Mouse (Mus musculus) layer of hippocampus, postnatal 25 days (tissue): ENCODE measurements around the gene Zfp770. TPM values are rescaled to one million over a fixed set of nuclear protein-coding genes. Genes with fewer than 3 reads are reported as not detected.
"Not testable (repeated sequence)": the region's sequence is repeated elsewhere in the genome, so short reads cannot be mapped to it uniquely, and the experiment has no call there.

Experiments used
- DNase-seq, 2 experiments: peaks; one replicate each; pipeline ENCODE4 v3.0.0; 2022; ENCODE audit warnings: mixed read lengths in 2 of 2, low spot score in 1 of 2; ENCODE audit errors: extremely low spot score in 1 of 2
- total RNA-seq, 2 experiments: library from RNA; stranded (reverse); gene quantifications; 2 replicates each; pipeline ENCODE4 v1.2.3; 2021

Gene Zfp770
- total RNA-seq = 10 to 100 TPM; 22.2 to 23.6 TPM

GRCm38 (mm10) chr2:114200932-114201559 lies at the start of gene Zfp770:
Gene Zfp770, minus strand, starts transcription at chr2:114201469.
- DNase-seq = peak; percentile 76 to 80

- peak in 1 of 2 experiments; percentile 14 for DNase-seq
Observed at GRCm38 (mm10) chr2:114249440-114249839, 48.2 kb upstream of the Zfp770 start.

- DNase-seq = no peak
Observed at GRCm38 (mm10) chr2:114237639-114238038, 36.4 kb upstream of the Zfp770 start.

DNA sequence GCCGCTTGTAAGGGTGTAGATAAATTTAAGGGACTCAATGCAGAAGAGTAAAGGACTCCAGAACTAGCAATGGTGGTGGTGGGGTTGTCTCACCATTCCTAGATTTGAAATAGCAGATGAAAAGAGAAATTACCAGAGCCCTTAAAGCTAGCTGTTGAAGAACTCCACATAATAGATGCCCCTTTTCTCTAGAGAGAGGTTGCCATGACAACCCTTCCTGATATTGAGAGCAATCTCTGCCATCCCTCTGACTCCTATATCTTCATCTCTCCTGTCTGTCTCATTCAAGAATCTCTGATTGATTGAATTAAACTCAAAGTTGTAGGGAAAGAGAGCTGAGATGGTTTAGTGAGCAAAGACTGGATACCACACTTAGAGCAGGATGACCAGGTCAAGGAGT lies 35.3 kb upstream of the Zfp770 start:
- DNase-seq = no peak

- DNase-seq = no peak
Observed at GRCm38 (mm10) chr2:114235584-114235983, 34.3 kb upstream of the Zfp770 start.

GRCm38 (mm10) chr2:114231248-114231647 lies 30.0 kb upstream of the Zfp770 start:
- no peak for DNase-seq

DNA sequence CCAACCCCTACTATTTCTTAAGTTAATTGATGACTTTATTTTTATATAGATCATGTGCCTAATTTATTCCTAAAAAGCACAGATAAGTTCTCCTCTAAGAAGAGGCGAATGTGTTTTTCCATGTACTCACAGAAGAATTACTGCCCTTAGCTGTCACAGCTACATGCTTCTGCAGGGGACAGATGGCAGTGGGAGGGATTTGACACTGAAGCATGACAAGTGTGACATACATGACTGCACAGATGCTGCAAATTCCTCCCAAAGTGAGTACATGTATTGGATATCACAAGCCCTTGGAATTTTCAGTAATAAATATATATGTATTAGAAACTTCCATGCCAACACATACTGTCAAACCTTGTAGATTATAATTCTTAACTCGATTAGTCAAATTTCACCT lies 27.4 kb upstream of the Zfp770 start:
- DNase-seq = no peak

DNA sequence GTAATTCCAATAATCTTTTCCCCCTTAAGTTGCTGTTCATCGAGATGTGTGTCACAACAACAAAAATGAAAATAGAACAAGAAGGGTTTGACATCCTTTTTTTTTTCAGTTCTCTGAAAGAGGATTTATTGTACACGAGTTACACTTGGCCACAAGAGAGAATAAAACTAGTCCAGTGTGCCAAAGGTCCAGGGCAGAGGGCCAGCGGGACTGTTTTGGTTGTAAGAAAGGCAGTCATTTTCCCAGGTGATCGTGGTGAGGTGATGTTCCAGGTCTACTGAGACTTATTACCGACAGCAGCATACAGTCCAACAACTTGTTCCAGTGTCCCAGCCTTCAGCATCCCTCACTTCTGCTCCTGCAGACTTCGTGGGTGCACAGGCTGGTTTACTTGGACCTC lies 3.8 kb upstream of the Zfp770 start:
- DNase-seq = no peak

DNA sequence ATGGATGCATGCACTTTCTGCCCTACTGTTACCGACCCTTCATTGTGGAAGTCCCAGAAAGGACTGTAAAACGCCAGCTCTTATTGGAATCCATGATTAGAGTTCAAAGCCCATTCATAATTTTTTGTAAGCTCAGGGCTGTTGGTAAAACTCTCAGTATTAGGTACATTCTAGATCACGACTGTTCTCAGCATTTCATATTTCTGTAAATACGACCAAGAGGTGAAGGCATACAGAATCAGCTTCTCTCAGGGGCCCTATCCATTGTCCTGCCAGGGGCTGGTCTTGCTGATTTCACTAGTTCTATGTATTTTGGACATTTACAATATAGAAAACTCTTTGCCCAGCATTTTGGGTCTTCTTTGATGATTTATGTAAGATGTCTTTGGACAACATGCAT lies 305 bp upstream of the Zfp770 start:
- DNase-seq = no peak

GRCm38 (mm10) chr2:114196421-114196820 lies 4.8 kb downstream of the Zfp770 start:
- no peak for DNase-seq

- DNase-seq = not testable (repeated sequence)
Observed at GRCm38 (mm10) chr2:114186924-114187323, 14.3 kb downstream of the Zfp770 start, which contains the start of gene Aqr. Gene Aqr, minus strand, starts transcription at chr2:114187024.

DNA sequence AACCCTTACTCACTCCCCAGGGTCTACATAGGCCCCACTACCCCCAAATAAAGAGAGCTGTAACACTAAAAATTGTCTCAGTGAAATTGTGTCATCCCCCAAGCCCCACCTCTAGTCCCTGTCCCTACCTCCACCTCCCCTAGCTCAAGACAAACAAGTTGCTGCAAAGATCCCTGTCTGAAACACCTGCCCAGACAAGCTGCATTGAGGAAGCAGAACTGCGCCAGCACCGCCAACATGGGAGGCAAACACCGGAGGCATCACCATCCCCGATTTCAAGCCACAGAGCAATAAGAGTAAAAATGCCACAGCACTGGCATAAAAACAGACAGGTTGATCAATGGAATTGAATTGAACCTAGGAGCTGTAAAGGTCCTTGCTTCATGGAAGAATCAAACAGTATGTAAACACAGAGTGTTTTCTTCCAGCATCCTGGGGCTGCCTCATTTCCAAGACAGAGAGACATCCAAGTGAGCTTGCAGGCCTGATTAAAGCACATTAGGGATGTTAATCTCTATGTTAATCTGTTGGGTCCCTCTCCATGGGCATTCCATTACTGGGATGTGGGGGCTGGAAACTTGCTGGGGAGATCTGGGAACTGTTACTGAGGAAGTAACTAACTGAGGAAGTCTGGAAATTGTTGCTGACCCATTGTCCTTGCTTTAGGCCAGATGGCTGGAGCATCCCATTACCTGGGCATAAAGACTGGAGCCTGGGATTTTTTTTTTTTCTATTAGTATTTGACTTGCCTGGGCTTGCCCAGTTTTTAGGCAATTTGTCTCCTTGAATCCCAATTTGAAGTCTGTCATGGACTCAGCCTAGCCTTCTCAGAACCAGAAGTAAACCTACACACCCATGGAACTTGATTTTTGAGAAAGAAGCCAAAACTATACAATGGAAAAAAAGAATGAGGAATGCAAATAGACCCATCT lies 23.2 kb downstream of the Zfp770 start:
- DNase-seq = no peak

DNA sequence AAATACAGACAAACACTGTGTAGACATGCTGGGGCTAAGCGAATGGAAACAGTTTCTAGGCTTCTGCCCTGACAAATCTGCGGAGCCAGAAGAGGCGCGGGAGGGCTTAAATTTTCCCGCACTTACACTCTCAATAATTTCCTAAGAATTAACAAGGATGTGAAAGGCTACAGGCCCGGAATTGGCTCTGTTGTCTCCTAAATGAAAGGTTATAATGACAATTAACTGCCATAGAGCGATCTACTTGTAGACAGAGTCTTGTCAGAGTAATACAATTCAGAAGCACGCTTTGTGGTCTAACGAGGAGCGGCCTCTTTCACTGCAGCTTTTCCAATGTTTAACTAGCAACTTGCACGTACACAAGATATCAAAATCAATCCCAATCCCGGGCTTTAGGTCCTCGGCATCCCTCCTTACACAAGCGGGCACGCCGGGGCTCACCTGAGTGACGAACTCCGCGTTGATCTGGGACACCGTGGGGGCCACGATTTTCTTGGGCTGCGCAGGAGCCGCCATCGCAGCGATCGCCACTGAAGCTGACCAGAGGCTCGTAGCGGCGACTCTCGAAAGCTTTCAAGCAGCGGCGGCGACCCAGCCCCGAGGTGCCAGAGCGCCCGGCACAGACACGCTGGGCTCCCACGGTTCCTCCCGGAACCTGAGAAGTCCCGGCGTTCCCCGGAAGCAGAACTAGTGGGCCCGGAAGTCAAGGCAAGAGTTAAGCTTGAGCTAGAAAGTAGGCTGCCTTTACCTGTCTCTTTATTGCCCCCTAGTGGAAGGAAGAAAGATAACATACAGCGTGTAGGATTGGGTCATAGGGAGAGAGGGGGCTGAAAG lies 26.4 kb downstream of the Zfp770 start:
- peak; percentile 57 to 67 for DNase-seq

DNA sequence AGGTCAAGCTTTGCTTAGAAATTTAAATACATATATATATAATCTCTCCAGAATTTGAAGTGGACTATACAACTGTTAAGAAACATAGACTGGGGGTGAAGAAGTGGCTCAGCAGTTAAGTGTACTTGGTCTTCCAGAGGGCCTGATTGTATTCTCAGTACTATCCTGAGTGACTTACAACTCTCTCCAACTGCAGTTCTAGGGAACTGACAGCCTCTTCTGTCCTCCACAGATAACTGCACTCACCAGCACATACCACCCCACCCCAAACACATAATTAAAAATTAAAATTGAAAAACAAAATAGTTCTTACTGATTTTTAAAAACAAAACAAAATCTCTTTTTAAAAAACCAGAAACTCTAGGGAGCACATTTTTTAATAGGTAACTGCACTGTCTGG lies 28.0 kb downstream of the Zfp770 start:
- no peak for DNase-seq

DNA sequence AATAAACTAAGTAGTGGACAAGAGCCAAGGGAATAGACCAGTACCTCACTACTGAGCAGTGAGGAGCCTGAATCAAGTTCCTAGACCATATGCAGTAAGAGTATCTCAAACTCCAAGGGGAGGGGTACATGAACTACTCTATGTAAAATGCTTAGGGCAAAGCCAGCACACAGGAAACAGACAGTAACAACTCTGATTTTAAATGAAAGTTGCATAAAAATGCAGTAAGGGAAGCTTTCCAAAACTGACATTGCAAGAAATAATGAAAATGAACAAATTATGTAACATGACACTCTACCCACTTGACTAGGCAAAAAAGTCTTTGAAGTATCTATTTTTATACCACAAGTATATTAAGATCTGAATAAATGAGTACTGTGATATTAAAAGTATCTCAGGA lies 33.4 kb downstream of the Zfp770 start:
- no peak for DNase-seq

- no peak for DNase-seq
Observed at GRCm38 (mm10) chr2:114161978-114162377, 39.3 kb downstream of the Zfp770 start.

GRCm38 (mm10) chr2:114157345-114157744 lies 43.9 kb downstream of the Zfp770 start:
- DNase-seq = no peak

DNA sequence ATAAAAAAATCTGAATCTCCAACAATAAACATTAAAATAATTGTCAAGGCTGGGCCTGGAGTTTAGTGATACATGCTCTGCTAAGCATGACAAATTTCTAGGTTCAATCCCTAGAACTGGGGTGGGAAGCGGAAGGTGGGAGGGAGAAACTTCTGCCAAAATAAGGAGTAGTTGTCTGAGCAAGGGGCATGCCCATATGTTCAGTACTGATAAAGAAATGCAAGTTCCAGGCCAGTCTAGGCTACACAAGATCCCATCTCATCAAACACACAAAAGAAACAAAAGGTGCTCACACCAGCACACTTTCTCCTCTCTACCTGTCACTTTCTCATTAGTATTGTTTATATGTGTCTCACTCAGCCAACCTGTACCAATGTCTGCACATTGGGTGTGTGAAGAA lies 44.6 kb downstream of the Zfp770 start:
- DNase-seq = no peak

- DNase-seq = no peak
Observed at GRCm38 (mm10) chr2:114153247-114153646, 48.0 kb downstream of the Zfp770 start.

GRCm38 (mm10) chr2:114146864-114147458 lies 54.3 kb downstream of the Zfp770 start:
- no peak for DNase-seq
